Mouse (Mus musculus) gastrocnemius, adult 2 months (tissue): ENCODE measurements at regions not wholly inside any gene's neighbourhood (a gene's known extent, or its start where the extent isn't known, plus 50 kb on each side); places are given as distances from the start of the nearest gene placed in this dataset.
"Not testable (repeated sequence)": the region's sequence is repeated elsewhere in the genome, so short reads cannot be mapped to it uniquely, and the experiment has no call there.

Experiments
- DNase-seq: peaks from one replicate; pipeline ENCODE4 v3.0.0; 2022
- H3K27ac ChIP-seq: fragments of 200-600 bp; 2 replicates; pipeline ENCODE4 v1.8.1; 2022; ENCODE audit warnings: mild to moderate bottlenecking
- H3K4me3 ChIP-seq: fragments of 200-600 bp; 2 replicates; pipeline ENCODE4 v1.8.1; 2022; ENCODE audit warnings: mild to moderate bottlenecking, moderate library complexity
- CTCF ChIP-seq: fragments of 200-600 bp; IDR thresholded peaks from 2 replicates; pipeline ENCODE4 v1.8.1; 2022; ENCODE audit warnings: antibody characterized with exemption, mild to moderate bottlenecking, moderate library complexity
- intact Hi-C: fragments of 180-260 bp; cut with DNase I; formaldehyde crosslinking; loops from one replicate; pipeline ENCODE4 v1.15.1; 2025

GRCm38 (mm10) chr14:90935626-90936025, 2464.4 kb upstream of the Pcdh20 start:
- intact Hi-C loops, result not testable (repeated sequence)
- DNase-seq, result peak; percentile 14

GRCm38 (mm10) chr14:90905270-90905669, 2434.1 kb upstream of the Pcdh20 start:
- no peak for TF ChIP-seq CTCF
- no peak for DNase-seq
- no peak overlapping the region for H3K27ac ChIP-seq
- intact Hi-C loops, result no loop called here
- no peak overlapping the region for H3K4me3 ChIP-seq

More at GRCm38 (mm10) chr14:90935626-90936025, 2464.4 kb upstream of the Pcdh20 start:
- not testable (repeated sequence) for H3K4me3 ChIP-seq, H3K27ac ChIP-seq

- DNase-seq, result no peak
- Histone ChIP-seq H3K4me3 (no peak overlapping the region), H3K27ac (no peak overlapping the region)
- intact Hi-C loops, result no loop called here
- no peak for TF ChIP-seq CTCF
Measured at GRCm38 (mm10) chr14:90889738-90890137, 2418.5 kb upstream of the Pcdh20 start.
